Mouse (Mus musculus): ENCODE results near the gene Hoxb9. TPM values are rescaled to one million over a fixed set of nuclear protein-coding genes. Genes with fewer than 3 reads are reported as not detected.

The Hoxb9 gene
- polyA plus RNA-seq, 1 experiment from 2014 or later, result 0.09 TPM

DNA sequence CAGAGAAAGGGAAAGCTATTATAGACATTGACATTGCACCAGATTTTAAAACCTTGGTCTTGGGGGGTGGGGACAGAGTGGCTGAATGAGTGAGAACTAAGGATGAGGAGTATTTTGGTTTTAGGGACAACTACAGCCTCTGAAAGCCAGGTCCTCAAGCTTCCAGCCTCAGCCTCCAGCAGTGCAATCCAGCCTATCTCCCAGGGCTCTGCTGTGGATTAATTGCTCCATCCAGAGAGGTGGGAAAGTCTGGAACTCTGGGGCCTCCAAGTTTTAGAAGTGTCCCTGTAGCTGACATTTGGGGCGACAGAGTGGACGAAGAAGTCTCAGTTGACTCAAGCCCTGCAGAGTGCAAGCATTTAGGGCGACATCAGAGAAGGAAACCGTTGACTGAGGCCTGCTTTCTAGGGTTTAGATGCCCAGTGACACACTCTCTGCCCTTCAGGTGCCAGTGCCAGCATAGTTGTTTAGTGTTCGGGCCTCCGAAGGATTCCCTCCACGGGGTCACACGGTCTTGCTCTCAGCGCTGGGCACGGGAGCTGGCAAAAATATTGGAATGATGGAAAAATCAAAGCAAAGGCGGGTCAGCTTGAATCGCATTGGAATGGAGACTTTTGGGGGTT, 42.7 kb downstream of the Hoxb9 start:
- no peak for DNase-seq (ENCODE audit: low spot score)

DNA sequence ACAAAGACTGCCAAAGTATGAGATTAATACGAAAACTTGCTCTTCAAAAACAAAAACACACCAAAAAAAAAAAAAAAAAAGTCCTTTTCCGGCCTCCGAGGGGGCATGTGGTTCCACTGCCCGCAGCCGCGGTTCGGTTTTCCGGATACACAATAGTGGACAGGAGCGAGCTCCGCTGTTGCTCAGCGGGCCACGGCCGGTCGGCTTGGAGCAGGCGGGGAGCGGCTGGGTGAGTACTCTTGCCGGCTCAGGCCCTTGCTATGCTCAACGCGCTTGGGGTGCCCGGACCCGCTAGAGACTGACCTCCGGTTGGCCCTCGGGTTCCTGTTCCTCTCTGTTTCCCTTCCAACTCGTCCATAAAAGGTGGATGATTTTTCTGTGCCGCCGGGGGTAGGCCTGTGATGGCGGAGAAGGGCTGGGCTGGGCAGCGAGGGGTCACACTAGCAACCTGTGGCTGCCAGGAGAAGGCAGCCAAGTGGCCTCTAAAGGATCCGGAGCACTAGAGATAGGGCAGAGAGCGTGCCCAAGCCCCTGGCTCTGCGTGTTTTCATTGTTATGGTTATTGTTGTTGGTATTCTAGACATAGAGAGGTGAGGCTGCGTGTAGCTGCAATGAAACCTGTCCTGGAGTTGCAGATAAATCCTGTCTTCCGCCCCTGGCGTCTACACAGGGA, 43.5 kb downstream of the Hoxb9 start:
- DNase-seq (ENCODE audit: low spot score), result no peak

DNA sequence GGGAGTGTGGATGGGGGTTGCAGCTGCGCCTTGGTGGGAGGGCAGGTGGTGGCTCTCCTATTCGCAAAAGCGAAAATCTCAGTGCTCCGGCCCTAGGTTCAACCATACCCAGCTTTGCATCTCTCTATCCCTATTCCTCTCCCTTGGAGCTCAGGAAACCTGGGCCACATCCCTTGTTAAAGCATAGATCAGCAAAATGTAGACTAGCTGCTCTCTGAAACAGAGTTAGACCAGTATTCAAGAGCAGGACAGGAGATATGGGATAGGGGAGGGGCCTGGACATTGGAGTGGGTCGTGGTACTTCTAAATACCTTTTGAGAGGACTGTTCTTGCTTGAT, 44.1 kb downstream of the Hoxb9 start:
- no peak for DNase-seq (ENCODE audit: low spot score)

DNA sequence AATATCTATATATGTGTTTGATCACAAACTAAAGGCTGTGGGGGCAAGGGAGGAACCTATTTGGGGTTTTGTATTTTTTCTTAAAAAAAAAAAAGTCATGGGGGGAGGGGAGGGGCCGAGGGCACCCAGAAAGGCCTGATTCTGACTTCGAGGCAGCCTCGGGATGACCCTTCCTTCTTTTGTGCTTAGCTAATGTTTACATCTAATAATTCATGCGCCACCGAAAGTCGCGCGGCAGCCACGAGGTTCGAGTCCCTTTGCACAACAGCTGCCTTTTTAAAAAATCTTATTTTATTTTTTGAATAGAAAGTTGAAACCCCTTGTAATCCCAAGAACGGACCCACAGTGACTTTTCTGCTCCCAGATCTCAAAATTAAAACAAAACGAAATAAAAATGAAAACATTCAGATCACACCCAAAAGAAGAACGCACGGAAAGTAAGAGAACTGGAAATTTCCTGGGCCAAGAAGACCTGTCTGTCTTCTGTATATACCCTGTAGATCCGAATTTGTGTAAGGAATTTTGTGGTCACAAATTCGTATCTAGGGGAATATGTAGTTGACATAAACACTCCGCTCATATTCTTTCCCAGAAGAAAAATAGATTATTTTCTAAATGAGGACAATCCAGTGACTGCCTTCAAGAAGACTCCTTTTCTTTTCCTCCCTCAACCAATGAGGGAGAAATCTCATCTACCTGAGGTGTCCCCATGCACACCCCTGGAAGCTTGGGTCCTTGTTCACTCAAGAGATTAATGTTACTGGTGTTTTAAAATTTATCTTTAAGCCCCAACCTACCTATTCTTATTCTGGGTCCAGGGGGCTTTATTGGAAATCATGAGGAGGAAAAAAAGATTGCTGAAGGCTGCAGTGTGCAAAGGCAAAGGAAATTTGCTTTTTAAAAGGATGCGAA, 45.7 kb downstream of the Hoxb9 start:
- DNase-seq (ENCODE audit: low spot score), result no peak

DNA sequence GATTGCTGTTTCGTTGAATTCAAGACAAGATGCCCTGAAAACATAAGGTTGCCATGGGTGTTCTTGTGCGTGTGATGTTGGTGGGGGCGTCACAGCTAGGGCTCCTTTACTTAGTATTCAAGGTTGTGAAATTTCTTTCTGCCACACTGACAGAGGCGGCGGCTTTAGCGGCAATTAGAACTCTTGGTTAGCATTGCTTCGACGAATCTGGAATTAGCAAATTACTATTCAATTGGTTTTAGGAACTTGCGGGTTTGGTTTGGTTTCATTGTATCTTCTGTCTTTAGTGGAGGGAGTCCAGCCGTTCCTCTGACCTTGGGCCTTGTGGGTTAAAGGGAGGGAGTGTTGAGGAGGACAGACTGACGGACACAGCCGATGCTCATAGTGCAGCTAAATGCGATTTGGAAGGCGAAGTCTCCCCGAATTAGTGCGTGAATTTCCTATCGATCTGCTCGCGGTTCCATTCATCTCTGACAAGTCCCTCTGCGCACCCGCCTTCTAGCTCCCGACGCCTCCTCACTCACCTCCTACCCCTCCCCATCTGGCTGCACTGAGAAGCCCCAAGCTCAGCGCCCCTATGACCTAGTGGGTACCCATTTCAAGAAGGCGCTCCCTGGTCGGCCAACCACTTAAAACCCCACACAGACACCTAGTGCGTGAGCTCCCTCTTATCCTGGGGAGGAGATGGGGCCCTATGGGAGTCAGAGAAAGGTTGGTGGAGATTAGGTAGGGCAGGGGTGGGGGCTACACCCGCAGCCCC, 46.5 kb downstream of the Hoxb9 start, which contains the start of gene Hoxb4:
TSS of gene Hoxb4 (plus strand) at position 660 of the 760 bp plus-strand sequence.
- DNase-seq (ENCODE audit: low spot score), result no peak

DNA sequence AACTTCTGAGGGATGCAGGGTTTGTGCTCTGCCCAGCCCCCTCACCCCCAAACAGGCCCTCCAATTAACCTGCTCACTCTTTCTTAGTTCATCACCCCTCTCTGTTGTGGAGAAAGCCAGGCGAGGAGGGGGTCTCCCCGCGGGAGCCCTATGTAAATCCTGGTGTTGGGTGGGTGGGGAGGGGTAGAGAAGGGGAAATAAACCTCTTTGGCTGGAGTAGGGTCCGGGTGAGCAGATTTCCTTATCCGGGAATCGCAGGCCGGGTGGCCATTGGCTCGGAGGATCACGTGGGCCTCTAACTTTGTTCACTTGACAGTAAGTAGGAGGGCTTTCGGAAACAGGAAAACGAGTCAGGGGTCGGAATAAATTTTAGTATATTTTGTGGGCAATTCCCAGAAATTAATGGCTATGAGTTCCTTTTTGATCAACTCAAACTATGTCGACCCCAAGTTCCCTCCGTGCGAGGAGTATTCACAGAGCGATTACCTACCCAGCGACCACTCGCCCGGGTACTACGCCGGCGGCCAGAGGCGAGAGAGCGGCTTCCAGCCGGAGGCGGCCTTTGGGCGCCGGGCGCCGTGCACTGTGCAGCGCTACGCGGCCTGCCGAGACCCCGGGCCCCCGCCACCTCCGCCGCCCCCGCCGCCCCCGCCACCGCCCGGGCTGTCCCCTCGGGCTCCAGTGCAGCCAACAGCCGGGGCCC, 47.3 kb downstream of the Hoxb9 start:
- DNase-seq (ENCODE audit: low spot score), result peak; percentile 29

DNA sequence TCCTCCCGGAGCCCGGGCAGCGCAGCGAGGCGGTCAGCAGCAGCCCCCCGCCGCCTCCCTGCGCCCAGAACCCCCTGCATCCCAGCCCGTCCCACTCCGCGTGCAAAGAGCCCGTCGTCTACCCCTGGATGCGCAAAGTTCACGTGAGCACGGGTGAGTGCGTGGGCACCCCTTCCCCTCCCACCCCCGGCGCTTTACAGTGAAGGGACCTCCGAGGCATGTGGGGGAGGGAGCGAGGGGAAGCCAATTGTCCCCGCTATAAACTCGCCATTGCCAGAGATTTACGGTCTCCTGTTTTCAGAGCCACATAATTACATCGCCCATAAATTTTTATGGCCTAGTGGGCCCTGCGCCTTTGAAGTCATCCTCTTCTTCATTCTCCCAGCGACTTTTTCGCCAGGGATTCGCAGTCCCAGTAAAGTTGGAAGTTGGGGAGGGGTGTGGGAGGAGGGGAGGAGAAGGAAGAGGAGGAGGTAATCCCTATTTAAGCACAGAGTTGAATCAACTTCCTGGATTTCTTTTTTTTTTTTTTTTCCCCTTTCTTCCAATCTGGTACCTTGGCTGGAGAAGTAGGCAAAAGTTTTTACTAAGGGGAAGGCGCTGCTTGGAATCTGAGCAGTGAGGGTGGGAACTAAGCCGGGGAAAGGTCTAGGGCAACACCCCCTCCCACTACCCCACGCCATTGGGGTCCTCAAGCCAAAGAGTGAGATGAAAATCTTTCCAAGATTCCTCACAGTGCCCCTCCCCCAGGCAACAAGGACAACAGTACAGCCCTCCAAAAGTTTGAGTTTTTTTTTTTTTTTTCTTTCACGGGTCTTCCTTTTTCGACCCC, 48.0 kb downstream of the Hoxb9 start:
- DNase-seq (ENCODE audit: low spot score), result no peak

DNA sequence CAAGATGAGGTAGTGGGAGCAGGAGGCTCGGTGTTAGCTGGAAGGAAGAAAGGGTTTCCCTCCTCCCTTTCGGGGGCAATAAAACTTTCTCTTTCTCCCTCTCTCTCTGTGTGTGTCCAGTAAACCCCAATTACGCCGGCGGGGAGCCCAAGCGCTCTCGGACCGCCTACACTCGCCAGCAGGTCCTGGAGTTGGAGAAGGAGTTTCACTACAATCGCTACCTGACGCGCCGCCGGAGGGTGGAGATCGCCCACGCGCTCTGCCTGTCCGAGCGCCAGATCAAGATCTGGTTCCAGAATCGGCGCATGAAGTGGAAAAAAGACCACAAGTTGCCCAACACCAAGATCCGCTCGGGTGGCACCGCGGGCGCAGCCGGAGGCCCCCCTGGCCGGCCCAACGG, 48.7 kb downstream of the Hoxb9 start:
- DNase-seq (ENCODE audit: low spot score), result no peak

DNA sequence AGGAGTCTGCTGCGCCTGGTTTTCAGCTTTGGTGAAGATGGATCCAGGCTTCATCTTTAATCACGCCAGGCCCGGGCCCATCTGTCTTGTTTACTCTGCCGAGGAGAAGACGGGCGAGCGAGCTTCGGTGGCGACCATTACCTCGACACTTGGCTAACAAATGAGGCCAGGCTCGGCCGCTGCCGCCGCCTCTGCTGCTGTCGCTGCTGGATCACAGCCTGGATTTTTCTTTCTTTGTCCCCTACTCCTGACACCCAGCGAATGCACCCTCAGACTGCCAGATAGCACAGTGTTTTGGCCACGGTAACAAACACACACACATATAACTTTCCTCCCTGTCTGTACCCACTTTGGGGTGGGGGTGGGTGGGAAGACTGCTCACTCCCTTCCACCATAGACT, 49.4 kb downstream of the Hoxb9 start:
- DNase-seq (ENCODE audit: low spot score), result no peak

DNA sequence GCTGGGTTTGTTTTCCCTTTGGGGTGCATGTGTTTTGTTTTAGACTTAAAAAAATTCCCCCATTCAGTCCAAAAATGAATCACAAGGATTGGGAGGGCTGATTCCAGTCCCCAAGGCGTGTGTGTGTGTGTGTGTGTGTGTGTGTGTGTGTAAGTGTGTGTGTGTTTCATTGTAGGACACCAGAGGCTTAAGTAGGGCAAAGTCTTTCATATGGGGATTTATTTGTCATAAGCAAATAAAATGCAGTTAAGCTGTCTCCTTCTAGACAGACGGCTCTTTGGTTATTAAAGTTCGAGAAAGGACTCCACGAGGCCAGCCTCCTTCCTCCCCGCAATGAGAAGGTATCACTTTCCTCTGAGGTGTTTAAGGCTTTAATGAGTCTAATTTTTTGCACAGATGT, 50.6 kb downstream of the Hoxb9 start:
- no peak for DNase-seq (ENCODE audit: low spot score)

DNA sequence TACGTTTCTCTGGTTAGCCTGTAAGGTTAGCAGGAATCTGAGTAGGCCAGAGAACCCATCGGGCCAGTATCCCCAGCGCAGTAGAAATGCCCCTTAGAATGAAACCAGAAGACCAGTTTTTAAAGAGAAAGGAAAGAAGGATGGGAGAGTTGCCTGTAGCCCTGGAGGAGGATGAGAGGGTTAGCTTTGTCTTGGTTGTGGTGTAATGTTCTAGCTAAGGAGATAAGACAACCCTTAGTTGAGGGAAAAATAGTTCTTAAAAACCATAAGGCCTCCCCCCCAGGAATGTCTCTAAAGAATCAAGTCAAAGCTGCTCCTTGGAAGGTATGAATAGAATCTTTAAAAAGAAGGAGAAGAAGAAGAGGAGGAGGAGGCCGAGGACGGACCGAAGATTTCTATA, 51.5 kb downstream of the Hoxb9 start:
- no peak for DNase-seq (ENCODE audit: low spot score)

DNA sequence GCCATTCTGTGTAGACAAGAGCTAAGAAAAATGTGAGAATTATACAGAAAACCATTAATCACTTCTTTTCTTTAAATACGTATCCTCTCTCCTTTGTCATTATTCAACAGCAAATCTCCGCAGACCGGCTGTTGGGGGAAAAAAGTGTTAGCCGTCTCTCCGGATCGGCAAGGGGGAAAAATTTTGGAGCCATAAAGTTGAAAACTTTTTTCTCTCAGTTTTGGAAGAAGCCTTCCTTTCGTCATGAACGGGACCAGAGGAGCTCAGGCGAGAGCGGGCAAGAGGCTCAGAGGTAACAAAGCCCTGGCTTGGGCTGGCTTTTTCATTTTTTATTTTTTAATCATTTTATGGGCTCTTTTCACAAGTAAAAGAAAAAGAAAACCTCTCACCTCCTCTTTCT, 51.9 kb downstream of the Hoxb9 start, which contains the start of gene Hoxb3:
TSS of gene Hoxb3 (plus strand) at position 173 of the 400 bp plus-strand sequence.
- no peak for DNase-seq (ENCODE audit: low spot score)

DNA sequence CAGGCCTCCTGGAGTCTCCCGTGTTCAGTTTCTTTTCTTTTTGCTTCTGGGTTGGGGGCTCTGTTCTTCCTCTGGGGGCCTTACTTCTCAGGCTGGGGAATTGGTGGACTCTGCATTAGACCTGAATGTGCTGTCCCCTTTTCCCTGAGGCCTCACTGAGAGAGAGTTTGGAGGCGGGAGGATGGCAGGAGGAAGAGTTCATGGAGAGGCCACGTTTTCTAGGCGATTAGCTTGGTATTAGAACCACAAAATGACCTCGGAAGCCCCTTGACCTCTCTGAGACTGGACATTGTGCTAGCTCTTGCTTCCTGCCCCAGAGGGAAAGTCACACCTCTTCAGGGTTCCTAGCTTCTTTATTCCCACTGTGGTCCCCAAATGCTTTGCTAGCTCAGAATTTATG, 52.9 kb downstream of the Hoxb9 start:
- no peak for DNase-seq (ENCODE audit: low spot score)

DNA sequence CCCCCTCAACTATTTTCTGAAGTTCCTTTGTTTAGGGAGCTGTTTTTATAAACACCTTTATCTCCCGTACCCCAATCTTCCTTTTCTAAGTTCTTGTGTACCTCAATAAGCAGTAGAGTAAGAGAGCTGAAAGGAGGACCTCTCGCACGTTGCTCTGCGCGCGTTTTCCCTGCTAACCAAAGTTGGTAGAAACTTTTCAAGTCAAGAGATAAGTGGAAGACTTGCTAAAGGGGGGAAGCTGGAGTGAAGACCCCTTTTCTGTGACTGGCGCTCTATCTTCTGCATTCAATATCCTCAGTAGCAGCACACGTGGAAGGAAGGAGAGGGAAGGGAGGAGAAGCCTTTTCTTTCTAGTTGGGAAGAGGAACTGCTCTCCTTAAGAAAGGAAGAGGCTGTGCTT, 53.7 kb downstream of the Hoxb9 start:
- no peak for DNase-seq (ENCODE audit: low spot score)

DNA sequence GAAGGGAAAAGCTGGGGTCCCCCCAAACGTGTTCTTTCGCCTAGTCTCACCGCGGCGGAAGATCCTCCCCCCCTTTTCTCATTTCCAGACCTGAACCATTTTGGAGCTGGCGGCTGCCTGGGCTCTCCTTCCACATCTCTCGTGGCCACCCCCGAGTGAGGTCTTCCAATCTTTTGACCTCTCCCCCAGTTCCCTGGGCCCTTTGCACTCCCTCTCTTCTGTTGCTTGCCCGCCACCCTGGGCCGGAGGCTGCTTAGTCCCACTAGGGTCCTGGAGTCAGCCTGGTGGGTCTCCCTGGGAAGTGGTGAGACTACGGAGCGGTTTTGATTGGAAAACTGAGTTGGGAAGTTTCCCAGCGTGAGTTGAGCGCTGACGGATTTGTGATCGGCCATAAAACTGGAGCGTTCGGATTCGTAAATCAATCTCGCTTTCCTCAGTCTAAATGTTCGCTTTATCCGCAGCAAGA, 54.5 kb downstream of the Hoxb9 start:
- no peak for DNase-seq (ENCODE audit: low spot score)

MicroRNAs encoded within 50 kb of the gene (microRNA counts, 519-probe panel; counts per million panel counts)
- 473 counts per million, percentile 71 among the panel's probes with 10 or more counts for microRNA mmu-miR-10a
- 473 counts per million, percentile 71 among the panel's probes with 10 or more counts for microRNA mmu-miR-196a

Small RNAs within 50 kb of the gene (microRNA-seq; reads per million reads assigned to microRNA genes)
- gene Mir10a (ENCODE audit: borderline number of aligned reads) (1,238 reads per million, percentile 74 among the genes with 10 or more reads in this experiment), gene Mir196a-1 (ENCODE audit: borderline number of aligned reads) (not detected)

Other genes starting within 250 kb of the Hoxb9 start
- gene Gip, start 246.9 kb upstream of the Hoxb9 start, polyA plus RNA-seq (2015; fragmentation: Nextera tagmentation; extraction: Ambion mirVana), result 3.1 and 3.8 TPM in 2 replicates
- 128 and 144 TPM in 2 replicates for gene Snf8, start 236.6 kb upstream of the Hoxb9 start, polyA plus RNA-seq (2015; fragmentation: Nextera tagmentation; extraction: Ambion mirVana)
- 27.1 and 28.4 TPM in 2 replicates for gene Ube2z, start 206.1 kb upstream of the Hoxb9 start, polyA plus RNA-seq (2015; fragmentation: Nextera tagmentation; extraction: Ambion mirVana)
- 610 and 662 TPM in 2 replicates for gene Atp5g1, start 195.8 kb upstream of the Hoxb9 start, polyA plus RNA-seq (2015; fragmentation: Nextera tagmentation; extraction: Ambion mirVana)
- gene Calcoco2, start 159.5 kb upstream of the Hoxb9 start, polyA plus RNA-seq (2015; fragmentation: Nextera tagmentation; extraction: Ambion mirVana), result 0.13 and 0.20 TPM in 2 replicates
- 0.05 and 0.12 TPM in 2 replicates for gene Ttll6, start 137.7 kb upstream of the Hoxb9 start, polyA plus RNA-seq (2015; fragmentation: Nextera tagmentation; extraction: Ambion mirVana)
- gene Hoxb13, start 77.1 kb upstream of the Hoxb9 start, polyA plus RNA-seq (2015; fragmentation: Nextera tagmentation; extraction: Ambion mirVana), result 0.43 and 0.54 TPM in 2 replicates
- gene Hoxb8, start 10.4 kb downstream of the Hoxb9 start, polyA plus RNA-seq (2015; fragmentation: Nextera tagmentation; extraction: Ambion mirVana), result not detected in 2 replicates
- gene Hoxb7, start 15.2 kb downstream of the Hoxb9 start, polyA plus RNA-seq (2015; fragmentation: Nextera tagmentation; extraction: Ambion mirVana), result 0.19 TPM in 1 of 2 replicates, not detected in the other
- gene Hoxb6, start 21.0 kb downstream of the Hoxb9 start, polyA plus RNA-seq (2015; fragmentation: Nextera tagmentation; extraction: Ambion mirVana), result 0.10 TPM in 1 of 2 replicates, not detected in the other
- 0.15 and 0.16 TPM in 2 replicates for gene Hoxb5, start 31.9 kb downstream of the Hoxb9 start, polyA plus RNA-seq (2015; fragmentation: Nextera tagmentation; extraction: Ambion mirVana)
- 0.09 and 0.20 TPM in 2 replicates for gene Hoxb4, start 46.8 kb downstream of the Hoxb9 start, polyA plus RNA-seq (2015; fragmentation: Nextera tagmentation; extraction: Ambion mirVana)
- gene Hoxb3, start 51.9 kb downstream of the Hoxb9 start, polyA plus RNA-seq (2015; fragmentation: Nextera tagmentation; extraction: Ambion mirVana), result 0.18 and 0.30 TPM in 2 replicates
- 1.3 and 1.4 TPM in 2 replicates for gene Hoxb2, start 79.1 kb downstream of the Hoxb9 start, polyA plus RNA-seq (2015; fragmentation: Nextera tagmentation; extraction: Ambion mirVana)
- not detected in 2 replicates for gene Hoxb1, start 94.3 kb downstream of the Hoxb9 start, polyA plus RNA-seq (2015; fragmentation: Nextera tagmentation; extraction: Ambion mirVana)
- 376 and 450 TPM in 2 replicates for gene Skap1, start 193.1 kb downstream of the Hoxb9 start, polyA plus RNA-seq (2015; fragmentation: Nextera tagmentation; extraction: Ambion mirVana)

Data from thymus, postnatal 0 days (tissue).